Mouse (Mus musculus) C2C12 (cell line): ENCODE measurements around the gene Eddm3b. TPM values are rescaled to one million over a fixed set of nuclear protein-coding genes. Genes with fewer than 3 reads are reported as not detected.

Experiments
- H3K27me3 ChIP-seq: one replicate; pipeline ENCODE4 v1.6.1; 2011; ENCODE audit not compliant: control insufficient read depth, insufficient read depth, insufficient read length
- H3K36me3 ChIP-seq: one replicate; pipeline ENCODE4 v1.6.1; 2011; ENCODE audit not compliant: control insufficient read depth, insufficient read depth
- H3K4me3 ChIP-seq: one replicate; pipeline ENCODE4 v1.5.1; 2011; ENCODE audit warnings: mild to moderate bottlenecking, control low read depth; ENCODE audit not compliant: poor library complexity, insufficient read depth, severe bottlenecking
- H3K79me2 ChIP-seq: one replicate; pipeline ENCODE4 v1.6.1; 2011; ENCODE audit not compliant: control insufficient read depth, insufficient read depth
- H3K79me3 ChIP-seq: one replicate; pipeline ENCODE4 v1.6.1; 2011; ENCODE audit warnings: low read depth, control low read depth
- H3ac ChIP-seq: one replicate; pipeline ENCODE3; 2011; ENCODE audit warnings: low read depth; ENCODE audit not compliant: control insufficient read depth, insufficient read length
- CEBPB ChIP-seq: IDR thresholded peaks from one replicate; pipeline ENCODE4 v1.6.1; 2011; ENCODE audit warnings: low read depth, mild to moderate bottlenecking, control low read depth, moderate library complexity
- CTCF ChIP-seq: IDR thresholded peaks from one replicate; pipeline ENCODE4 v1.5.1; 2011; ENCODE audit not compliant: control insufficient read depth, insufficient read depth, insufficient read length
- FOSL1 ChIP-seq: IDR thresholded peaks from one replicate; pipeline ENCODE4 v1.8.0; 2011; ENCODE audit warnings: mild to moderate bottlenecking, low read length; ENCODE audit not compliant: poor library complexity, insufficient read depth, severe bottlenecking
- MAX ChIP-seq: IDR thresholded peaks from one replicate; pipeline ENCODE4 v1.6.1; 2011; ENCODE audit warnings: mild to moderate bottlenecking, control low read depth
- MYOD1 ChIP-seq: IDR thresholded peaks from one replicate; pipeline ENCODE4 v1.6.1; 2011; ENCODE audit warnings: low read depth; ENCODE audit not compliant: control insufficient read depth, insufficient read length
- MYOG ChIP-seq: IDR thresholded peaks from one replicate; pipeline ENCODE4 v1.6.1; 2011; ENCODE audit not compliant: control insufficient read depth, insufficient read length; ENCODE audit errors: extremely low read depth
- USF1 ChIP-seq: IDR thresholded peaks from one replicate; pipeline ENCODE4 v1.6.1; 2011; ENCODE audit warnings: low read depth, mild to moderate bottlenecking, control low read depth, moderate library complexity
- polyA plus RNA-seq: library from polyadenylated mRNA; unstranded; fragments of >200 nt; fragmentation: generic; extraction: Trizol; gene quantifications from one replicate; pipeline ENCODE4 v1.2.1, GENCODE M21; 2012; ENCODE audit warnings: missing spikeins

The Eddm3b gene
- polyA plus RNA-seq, 1 experiment, result not detected

DNA sequence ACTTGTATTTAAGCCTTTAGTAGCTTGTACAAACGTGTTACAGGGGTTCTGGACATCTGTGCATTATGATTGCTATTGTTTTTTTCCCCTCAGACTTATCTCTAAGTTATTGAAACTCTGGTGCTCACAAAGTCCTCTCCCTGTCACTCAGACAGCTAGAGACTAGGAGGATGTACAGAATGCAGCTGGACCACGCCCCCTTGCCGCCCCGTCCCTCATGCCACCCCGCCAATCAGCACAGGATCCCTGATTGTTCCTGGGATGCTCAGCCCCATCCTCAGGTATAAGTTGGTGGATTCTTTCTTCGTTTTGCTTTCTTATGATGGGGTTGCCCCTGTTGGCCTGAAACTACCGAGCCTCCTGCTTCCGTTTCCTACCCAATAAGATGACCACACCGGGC lies 750 bp upstream of the Eddm3b start:
- TF ChIP-seq CEBPB (no peak), MYOG (no peak), FOSL1 (no peak), USF1 (no peak), MAX (no peak), MYOD1 (no peak), CTCF (no peak)
- no peaks in the 10 kb centered on the region for H3K79me2 ChIP-seq

GRCm38 (mm10) chr14:51125684-51126083 lies 11.5 kb downstream of the Eddm3b start:
- no peak overlapping the region for H3K4me3 ChIP-seq
- no peak for TF ChIP-seq MYOG
- TF ChIP-seq CTCF, result no peak
- no peak for TF ChIP-seq CEBPB
- no peak for TF ChIP-seq FOSL1
- no peak for TF ChIP-seq USF1
- no peak for TF ChIP-seq MAX
- no peak for TF ChIP-seq MYOD1
- no peak overlapping the region for H3ac ChIP-seq
- peaks cover 11% of the 10 kb centered on the region for H3K27me3 ChIP-seq
- no peaks in the 10 kb centered on the region for H3K79me3 ChIP-seq
- no peaks in the 10 kb centered on the region for H3K36me3 ChIP-seq
- H3K79me2 ChIP-seq, result no peaks in the 10 kb centered on the region

More for the DNA sequence above, 750 bp upstream of the Eddm3b start:
- H3K27me3 ChIP-seq, result no peaks in the 10 kb centered on the region
- H3ac ChIP-seq, result no peak overlapping the region
- H3K79me3 ChIP-seq, result no peaks in the 10 kb centered on the region
- H3K36me3 ChIP-seq, result no peaks in the 10 kb centered on the region
- no peak overlapping the region for H3K4me3 ChIP-seq

DNA sequence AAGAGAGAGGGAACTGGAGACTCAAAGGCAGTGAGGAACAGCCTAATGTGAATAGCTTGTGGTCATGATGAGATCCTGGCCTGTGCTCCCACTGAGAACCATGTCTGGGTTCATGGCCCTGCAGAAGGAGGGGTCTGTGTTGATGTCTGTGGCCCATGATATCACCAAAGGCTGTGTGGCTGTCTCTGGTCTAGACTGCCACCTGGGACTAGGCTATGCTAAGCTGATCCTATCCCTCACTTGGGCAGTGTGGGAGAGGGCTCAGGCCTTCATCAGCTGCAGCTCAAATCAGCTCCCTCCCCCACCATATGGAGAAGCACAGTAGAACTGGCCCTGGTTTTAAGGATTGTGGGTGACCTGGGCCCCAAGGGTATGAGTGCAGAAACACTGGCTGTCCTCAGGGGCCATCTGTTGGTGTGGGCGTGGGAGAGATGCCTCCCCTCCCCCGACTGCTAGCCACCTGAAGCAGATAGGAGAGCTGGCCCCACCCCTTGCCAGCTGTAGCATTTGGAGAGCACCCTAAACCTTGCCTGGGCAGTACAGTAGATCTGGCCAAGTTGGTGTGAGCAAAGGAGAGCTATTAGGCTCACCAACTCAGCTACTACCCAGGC lies 13.5 kb downstream of the Eddm3b start:
- Histone ChIP-seq H3K27me3 (peaks cover 11% of the 10 kb centered on the region), H3ac (no peak overlapping the region), H3K36me3 (no peaks in the 10 kb centered on the region), H3K79me3 (no peaks in the 10 kb centered on the region), H3K79me2 (no peaks in the 10 kb centered on the region), H3K4me3 (no peak overlapping the region)
- TF ChIP-seq MAX, result no peak
- TF ChIP-seq MYOD1, result no peak
- TF ChIP-seq MYOG, result no peak
- no peak for TF ChIP-seq USF1
- TF ChIP-seq CEBPB, result no peak
- no peak for TF ChIP-seq CTCF
- TF ChIP-seq FOSL1, result no peak

GRCm38 (mm10) chr14:51128775-51129623 lies 14.8 kb downstream of the Eddm3b start:
- no peak overlapping the region for H3ac ChIP-seq
- TF ChIP-seq MAX (no peak), MYOD1 (no peak), CEBPB (no peak), FOSL1 (no peak), CTCF (no peak), USF1 (no peak), MYOG (no peak)
- no peak overlapping the region for H3K4me3 ChIP-seq
- H3K36me3 ChIP-seq, result no peaks in the 10 kb centered on the region
- no peaks in the 10 kb centered on the region for H3K79me2 ChIP-seq
- H3K27me3 ChIP-seq, result peaks cover 8% of the 10 kb centered on the region
- H3K79me3 ChIP-seq, result no peaks in the 10 kb centered on the region

GRCm38 (mm10) chr14:51129624-51129975 lies 15.4 kb downstream of the Eddm3b start:
- no peak for TF ChIP-seq USF1
- no peak for TF ChIP-seq CEBPB
- TF ChIP-seq FOSL1, result no peak
- no peak for TF ChIP-seq MYOD1
- TF ChIP-seq CTCF, result no peak
- no peak for TF ChIP-seq MAX
- no peak for TF ChIP-seq MYOG
- H3ac ChIP-seq, result no peak overlapping the region
- no peak overlapping the region for H3K4me3 ChIP-seq
- H3K79me2 ChIP-seq, result no peaks in the 10 kb centered on the region
- peaks cover 5% of the 10 kb centered on the region for H3K27me3 ChIP-seq
- no peaks in the 10 kb centered on the region for H3K36me3 ChIP-seq
- H3K79me3 ChIP-seq, result no peaks in the 10 kb centered on the region
